Mouse (Mus musculus): Measurements from ENCODE around the gene Ralgps1. TPM values are rescaled to one million over a fixed set of nuclear protein-coding genes. Genes with fewer than 3 reads are reported as not detected.

Ralgps1 gene
- total and polyA plus RNA-seq, 3 experiments, result 0.89 to 2.6 TPM; not detected in 1

- no peak overlapping the region for H3K27ac ChIP-seq (ENCODE audit: control insufficient read depth, low read depth, low read length)
- peaks cover 19 to 24% of the 10 kb centered on the region in 2 experiments for H3K4me1 ChIP-seq (ENCODE audit: control insufficient read depth in 1 of 2, insufficient read depth in 2 of 2, low read length in 2 of 2)
- no peaks in the 10 kb centered on the region; the same call in 1 of the 2 replicates for H3K79me2 ChIP-seq (ENCODE audit: control insufficient read depth, insufficient read depth, low read length, poor library complexity)
- H3K27me3 ChIP-seq (ENCODE audit: control insufficient read depth in 1 of 2, insufficient read depth in 2 of 2, low read length in 2 of 2), result no peaks in the 10 kb centered on the region
- H3K4me3 ChIP-seq (ENCODE audit: control insufficient read depth in 1 of 2, insufficient read depth in 1 of 2, low read depth in 2 of 2, low read length in 2 of 2), result no peak overlapping the region
- TF ChIP-seq USF1 (IDR thresholded peaks at IDR 0.05; ENCODE audit: low read depth, low read length), result no peak
- no peak for TF ChIP-seq TCF12 (IDR thresholded peaks at IDR 0.05; ENCODE audit: low read depth, low read length)
- no peak for TF ChIP-seq CTCF (IDR thresholded peaks at IDR 0.05 in 2 of 3, conservative IDR thresholded peaks at IDR 0.05 in 1 of 3; ENCODE audit: control insufficient read depth in 1 of 3, insufficient read depth in 1 of 3, low read depth in 2 of 3, low read length in 3 of 3, poor library complexity in 1 of 3, severe bottlenecking in 1 of 3)
- no peak for TF ChIP-seq POLR2AphosphoS5 (IDR thresholded peaks at IDR 0.05; ENCODE audit: borderline replicate concordance, low read depth, low read length)
- TF ChIP-seq EP300 (IDR thresholded peaks at IDR 0.05; ENCODE audit: low read depth in 1 of 2, low read length in 2 of 2), result no peak
- TF ChIP-seq SIN3A (IDR thresholded peaks at IDR 0.05; ENCODE audit: low read length), result no peak
- no peak for TF ChIP-seq ELF1 (IDR thresholded peaks at IDR 0.05; ENCODE audit: low read depth, low read length)
- no peak for TF ChIP-seq MEF2A (IDR thresholded peaks at IDR 0.05; ENCODE audit: extremely low read depth, insufficient replicate concordance, low read depth, low read length, poor library complexity, severe bottlenecking)
- TF ChIP-seq UBTF (IDR thresholded peaks at IDR 0.05; ENCODE audit: borderline replicate concordance, insufficient read depth, low read depth, low read length), result no peak
- no peak for TF ChIP-seq ZNF384 (IDR thresholded peaks at IDR 0.05; ENCODE audit: low read depth, low read length)
- no peak for TF ChIP-seq MAFK (IDR thresholded peaks at IDR 0.05; ENCODE audit: borderline replicate concordance, low read depth, low read length)
- TF ChIP-seq MXI1 (IDR thresholded peaks at IDR 0.05; ENCODE audit: low read depth, low read length), result no peak
- no peak for DNase-seq (ENCODE audit: low read depth, low spot score)
- H3K36me3 ChIP-seq (ENCODE audit: control insufficient read depth in 1 of 2, insufficient read depth in 2 of 2, low read length in 2 of 2), result peaks cover 0 to 20% of the 10 kb centered on the region in 2 experiments; a peak in 2 of 4 replicates
- no peaks in the 10 kb centered on the region for H3K9me3 ChIP-seq (replicated peaks; ENCODE audit: insufficient read depth, low read length)
- H3K9ac ChIP-seq (ENCODE audit: control insufficient read depth, low read depth, low read length, poor library complexity, severe bottlenecking), result no peak overlapping the region
Measured at GRCm38 (mm10) chr2:33260772-33261171, 110.5 kb downstream of the Ralgps1 start.

- Histone ChIP-seq H3K9me3 (replicated peaks; ENCODE audit: insufficient read depth, low read length) (no peaks in the 10 kb centered on the region), H3K79me2 (ENCODE audit: control insufficient read depth, insufficient read depth, low read length, poor library complexity) (no peaks in the 10 kb centered on the region; the same call in 1 of the 2 replicates), H3K27me3 (ENCODE audit: control insufficient read depth in 1 of 2, insufficient read depth in 2 of 2, low read length in 2 of 2) (no peaks in the 10 kb centered on the region), H3K9ac (ENCODE audit: control insufficient read depth, low read depth, low read length, poor library complexity, severe bottlenecking) (peak overlapping the region; percentile 63), H3K27ac (ENCODE audit: control insufficient read depth, low read depth, low read length) (peak overlapping the region; percentile 99), H3K36me3 (ENCODE audit: control insufficient read depth in 1 of 2, insufficient read depth in 2 of 2, low read length in 2 of 2) (peaks cover 0 to 37% of the 10 kb centered on the region in 2 experiments; a peak in 2 of 4 replicates), H3K4me3 (ENCODE audit: control insufficient read depth in 1 of 2, insufficient read depth in 1 of 2, low read depth in 2 of 2, low read length in 2 of 2) (no peak overlapping the region), H3K4me1 (ENCODE audit: control insufficient read depth in 1 of 2, insufficient read depth in 2 of 2, low read length in 2 of 2) (peaks cover 19 to 45% of the 10 kb centered on the region in 2 experiments)
- DNase-seq (ENCODE audit: low read depth, low spot score), result peak; percentile 96
- TF ChIP-seq TAL1 (IDR thresholded peaks at IDR 0.05; ENCODE audit: low read length) (peak; percentile 59), ZNF384 (IDR thresholded peaks at IDR 0.05; ENCODE audit: low read depth, low read length) (0 out of 2 replicates have a peak, but pooled peaks have one; percentile 38), ZMIZ1 (IDR thresholded peaks at IDR 0.05; ENCODE audit: low read depth, low read length) (no peak), CHD1 (IDR thresholded peaks at IDR 0.05; ENCODE audit: low read depth, low read length) (no peak), KAT2A (conservative IDR thresholded peaks at IDR 0.05; ENCODE audit: low read depth, low read length) (no peak), POLR2A (IDR thresholded peaks at IDR 0.05; ENCODE audit: control insufficient read depth in 1 of 2, insufficient read depth in 1 of 2, low read depth in 1 of 2, low read length in 2 of 2, poor library complexity in 1 of 2) (peak; percentile 42 to 82; a peak in 3 of 4 replicates), POLR2AphosphoS5 (IDR thresholded peaks at IDR 0.05; ENCODE audit: borderline replicate concordance, low read depth, low read length) (no peak), SMC3 (IDR thresholded peaks at IDR 0.05; ENCODE audit: low read depth, low read length) (no peak), RCOR1 (IDR thresholded peaks at IDR 0.05; ENCODE audit: low read depth, low read length) (peak; percentile 27), MAZ (IDR thresholded peaks at IDR 0.05; ENCODE audit: low read depth, low read length) (no peak), UBTF (IDR thresholded peaks at IDR 0.05; ENCODE audit: borderline replicate concordance, insufficient read depth, low read depth, low read length) (0 out of 2 replicates have a peak, but pooled peaks have one; percentile 63), EP300 (IDR thresholded peaks at IDR 0.05; ENCODE audit: low read depth in 1 of 2, low read length in 2 of 2) (peak; percentile 87 to 95), ZC3H11A (IDR thresholded peaks at IDR 0.05; ENCODE audit: low read depth, low read length) (no peak; the same call in 1 of the 2 replicates), E2F4 (IDR thresholded peaks at IDR 0.05; ENCODE audit: borderline replicate concordance, low read depth, low read length) (no peak), BHLHE40 (IDR thresholded peaks at IDR 0.05; ENCODE audit: borderline replicate concordance, low read depth, low read length) (no peak), MAX (IDR thresholded peaks at IDR 0.05; ENCODE audit: low read length) (no peak; the same call in 1 of the 2 replicates), TCF12 (IDR thresholded peaks at IDR 0.05; ENCODE audit: low read depth, low read length) (peak; percentile 88), GATA1 (IDR thresholded peaks at IDR 0.05; ENCODE audit: low read depth, low read length) (peak; percentile 92), MYB (IDR thresholded peaks at IDR 0.05; ENCODE audit: low read depth, low read length) (peak; percentile 73), USF2 (IDR thresholded peaks at IDR 0.05; ENCODE audit: borderline replicate concordance in 1 of 2, insufficient read depth in 1 of 2, low read depth in 1 of 2, low read length in 2 of 2) (no peak), GABPA (IDR thresholded peaks at IDR 0.05; ENCODE audit: low read depth, low read length) (no peak)
Measured at GRCm38 (mm10) chr2:33256769-33257537, 114.3 kb downstream of the Ralgps1 start.

Measured in MEL (cell line).